29 mouse cellular contexts compared by ENCODE assay signal in genomic region chr1:167379751-167380150, GRCm38 (mm10). TPM values are rescaled to one million over a fixed set of nuclear protein-coding genes. Genes with fewer than 3 reads are reported as not detected.
A peak's percentile ranks its signal among the peaks of the same experiment; 100 is the strongest.
DNase-seq lines count a peak whose midpoint lies in the region; ATAC-seq and TF ChIP-seq lines count a peak whose summit lies in the region.
"Had no signal": no experiment of that assay in that cellular context is flagged by ENCODE, and none has a peak within 500 bp of the region (broad histone marks: within the 10 kb centered on the region; RNA-seq: fewer than 3 reads in every experiment).

No protein-coding gene starts in this region.

- no peaks in the 10 kb centered on the region; the same call in 1 of the 2 replicates for H3K36me3 ChIP-seq in kidney, adult 2 months (ENCODE audit: control insufficient read depth, insufficient read depth, low read length)
- H3K36me3 ChIP-seq in kidney, embryonic 15.5 days, result 0 out of 2 replicates have a peak, but pooled peaks cover 3% of the 10 kb centered on the region
- peaks cover 64% of the 10 kb centered on the region for H3K36me3 ChIP-seq in liver, embryonic 15.5 days (replicated peaks)
- H3K36me3 ChIP-seq: forebrain, embryonic 12.5 days; lung, embryonic 15.5 days; neural tube, embryonic 12.5 days had no signal

- no peak for ATAC-seq in kidney, embryonic 15.5 days (replicated peaks; ENCODE audit: low FRiP score)
- no peak for ATAC-seq in liver, embryonic 15.5 days (ENCODE audit: insufficient read depth)
- ATAC-seq: CD4-positive, CD25-positive, alpha-beta regulatory T cell, adult 4 months; hindbrain, postnatal 0 days; intestine, postnatal 0 days; midbrain, embryonic 15.5 days had no signal

- peaks cover 25% of the 10 kb centered on the region; the same call in 1 of the 2 replicates for H3K4me1 ChIP-seq in kidney, adult 2 months (ENCODE audit: control insufficient read depth, insufficient read depth, low read length)
- peaks cover 2% of the 10 kb centered on the region for H3K4me1 ChIP-seq in kidney, embryonic 15.5 days
- peaks cover 97% of the 10 kb centered on the region for H3K4me1 ChIP-seq in liver, embryonic 15.5 days (replicated peaks)
- H3K4me1 ChIP-seq: lung, embryonic 15.5 days; midbrain, embryonic 15.5 days had no signal

- WGBS in kidney, adult 2 months, result 70% methylated on average over 5 of the region's 5 CpGs
- WGBS in kidney, embryonic 15.5 days, result 70% methylated on average over 5 of the region's 5 CpGs
- 88% methylated on average over 5 of the region's 5 CpGs for WGBS in liver, embryonic 15.5 days (ENCODE audit: insufficient replicate concordance)

- peak; percentile 18 for DNase-seq in adrenal gland, postnatal 10 days
- DNase-seq in adrenal gland, postnatal 4 days (ENCODE audit: low spot score in 2 of 2), result no peak
- peak; percentile 43 for DNase-seq in kidney, adult 2 months
- peak; percentile 43 for DNase-seq in ZHBTc4 (ENCODE audit: low read depth, low spot score)
- DNase-seq in cerebellum, postnatal 10 days, result no peak
- no peak for DNase-seq in frontal cortex, postnatal 14 days (ENCODE audit: low spot score in 2 of 2)
- DNase-seq: cerebellum, adult 2 months; cerebellum, postnatal 36 days; embryo, embryonic 11 days; gastrocnemius, postnatal 25 days; kidney, postnatal 10 days; lung, postnatal 36 days; right cerebral cortex, postnatal 14 days; thymus, postnatal 36 days had no signal

- no peak overlapping the region for H3K4me3 ChIP-seq in kidney, adult 2 months (ENCODE audit: insufficient read depth, low read depth, low read length)
- no peak overlapping the region for H3K4me3 ChIP-seq in kidney, embryonic 15.5 days (replicated peaks)
- H3K4me3 ChIP-seq in liver, embryonic 15.5 days (replicated peaks), result no peak overlapping the region
- H3K4me3 ChIP-seq: embryonic facial prominence, embryonic 13.5 days; erythroblast, embryonic 14.5 days; forebrain, embryonic 12.5 days; hindbrain, embryonic 10.5 days; left cerebral cortex, adult 2 months; lung, embryonic 15.5 days; megakaryocyte, embryonic 14.5 days; midbrain, embryonic 15.5 days; neural tube, embryonic 12.5 days had no signal

- H3K27me3 ChIP-seq in kidney, adult 2 months (replicated peaks; ENCODE audit: control insufficient read depth, insufficient read depth, low read length), result no peaks in the 10 kb centered on the region
- no peaks in the 10 kb centered on the region for H3K27me3 ChIP-seq in kidney, embryonic 15.5 days
- H3K27me3 ChIP-seq in liver, embryonic 15.5 days, result no peaks in the 10 kb centered on the region
- H3K27me3 ChIP-seq: embryonic facial prominence, embryonic 13.5 days; forebrain, embryonic 12.5 days; lung, embryonic 15.5 days; midbrain, embryonic 15.5 days; neural tube, embryonic 12.5 days had no signal

- H3K9ac ChIP-seq in kidney, embryonic 15.5 days, result no peak overlapping the region
- H3K9ac ChIP-seq in liver, embryonic 15.5 days, result 0 out of 2 replicates have a peak overlapping the region, but pooled peaks have one; percentile 12
- H3K9ac ChIP-seq: embryonic facial prominence, embryonic 13.5 days; forebrain, embryonic 12.5 days; lung, embryonic 15.5 days; midbrain, embryonic 15.5 days; neural tube, embryonic 12.5 days had no signal

- TF ChIP-seq CTCF in kidney, adult 2 months (conservative IDR thresholded peaks at IDR 0.05; ENCODE audit: insufficient read depth, insufficient read length, low read depth, low read length), result peak; percentile 12; the same call in 1 of the 2 replicates

- H3K27ac ChIP-seq in kidney, adult 2 months (ENCODE audit: insufficient read depth, low read depth, low read length), result no peak overlapping the region
- no peak overlapping the region for H3K27ac ChIP-seq in kidney, embryonic 15.5 days
- H3K27ac ChIP-seq in liver, embryonic 15.5 days (replicated peaks), result peak overlapping the region; percentile 53; the same call in 1 of the 2 replicates
- H3K27ac ChIP-seq: embryonic facial prominence, embryonic 13.5 days; forebrain, embryonic 12.5 days; hindbrain, embryonic 10.5 days; hindbrain, postnatal 0 days; left cerebral cortex, adult 2 months; lung, embryonic 15.5 days; midbrain, embryonic 15.5 days; neural tube, embryonic 12.5 days had no signal

- TF ChIP-seq POLR2A in kidney, adult 2 months (IDR thresholded peaks at IDR 0.05; ENCODE audit: low read depth, low read length), result no peak

- H3K9me3 ChIP-seq in kidney, embryonic 15.5 days (replicated peaks), result no peaks in the 10 kb centered on the region
- H3K9me3 ChIP-seq in liver, embryonic 15.5 days (replicated peaks), result no peaks in the 10 kb centered on the region
- H3K9me3 ChIP-seq: embryonic facial prominence, embryonic 13.5 days; forebrain, embryonic 12.5 days; hindbrain, embryonic 10.5 days; lung, embryonic 15.5 days; megakaryocyte, embryonic 14.5 days; midbrain, embryonic 15.5 days; neural tube, embryonic 12.5 days had no signal

- no peak overlapping the region for H3K4me2 ChIP-seq in kidney, embryonic 15.5 days
- H3K4me2 ChIP-seq in liver, embryonic 15.5 days, result no peak overlapping the region
- H3K4me2 ChIP-seq: embryonic facial prominence, embryonic 13.5 days; forebrain, embryonic 12.5 days; heart, embryonic 11.5 days; lung, embryonic 15.5 days; midbrain, embryonic 15.5 days; neural tube, embryonic 12.5 days had no signal

RNA-seq across cellular contexts. Expression of gene Mgst3, which starts 13.9 kb away (rescaled TPM):
- total RNA-seq in adrenal gland, postnatal 10 days (2021), result 10 to 100 TPM; 63.5 to 71.5 TPM
- total RNA-seq in adrenal gland, postnatal 4 days (2021), result 10 to 100 TPM; 67.2 to 77.2 TPM
- polyA plus RNA-seq in kidney, adult 2 months (2012; rRNA removed), result 560 and 626 TPM in 2 replicates
- 45.8 and 47.9 TPM in 2 replicates for polyA plus RNA-seq in kidney, embryonic 15.5 days (2015; fragmentation: Nextera tagmentation; extraction: Ambion mirVana)
- polyA plus RNA-seq in liver, embryonic 15.5 days (2015; fragmentation: Nextera tagmentation; extraction: Ambion mirVana), result 392 and 404 TPM in 2 replicates

RNA-seq across cellular contexts. Expression of gene Aldh9a1, which starts 30.0 kb away (rescaled TPM):
- total RNA-seq in adrenal gland, postnatal 10 days (2021), result 10 to 100 TPM; 63.5 to 65.6 TPM
- 10 to 100 TPM; 72.1 to 74.5 TPM for total RNA-seq in adrenal gland, postnatal 4 days (2021)
- 150 and 171 TPM in 2 replicates for polyA plus RNA-seq in kidney, adult 2 months (2012; rRNA removed)
- polyA plus RNA-seq in kidney, embryonic 15.5 days (2015; fragmentation: Nextera tagmentation; extraction: Ambion mirVana), result 51.0 and 56.6 TPM in 2 replicates
- 72.7 and 75.1 TPM in 2 replicates for polyA plus RNA-seq in liver, embryonic 15.5 days (2015; fragmentation: Nextera tagmentation; extraction: Ambion mirVana)

Comparison
In these comparisons a context has a peak if more than half of its experiments do, and no peak if none do; other contexts are left out.
1. DNase-seq: peak in adrenal gland, postnatal 10 days (single experiment), kidney, adult 2 months (single experiment) and ZHBTc4 (single experiment); none in adrenal gland, postnatal 4 days (0 of 2), cerebellum, postnatal 10 days (0 of 2) and frontal cortex, postnatal 14 days (0 of 2).